Mouse (Mus musculus) olfactory bulb, adult 2 months (tissue): ENCODE measurements around the gene Msx3.
A peak's percentile ranks its signal among the peaks of the same experiment; 100 is the strongest.

Source experiments
- CTCF ChIP-seq: fragments of 200-500 bp; IDR thresholded peaks from 2 replicates; pipeline ENCODE4 v1.5.1; 2012; ENCODE audit warnings: low read depth, mild to moderate bottlenecking, low read length, moderate library complexity; ENCODE audit not compliant: insufficient read depth
- POLR2A ChIP-seq: fragments of 200-500 bp; IDR thresholded peaks from 2 replicates; pipeline ENCODE4 v1.6.1; 2012; ENCODE audit warnings: mild to moderate bottlenecking, low read depth, low read length, moderate library complexity; ENCODE audit not compliant: insufficient read depth

- TF ChIP-seq CTCF (peak; percentile 32; the same call in 1 of the 2 replicates), POLR2A (no peak)
Observed at GRCm38 (mm10) chr7:140062307-140062706, 13.4 kb upstream of the Msx3 start.
